Mouse (Mus musculus): ENCODE measurements around the gene Ms4a4c. TPM values are rescaled to one million over a fixed set of nuclear protein-coding genes. Genes with fewer than 3 reads are reported as not detected.
"Not testable (repeated sequence)": the region's sequence is repeated elsewhere in the genome, so short reads cannot be mapped to it uniquely, and the experiment has no call there.

The Ms4a4c gene
- polyA plus RNA-seq, 1 experiment from 2014 or later, result 0.14 TPM

DNA sequence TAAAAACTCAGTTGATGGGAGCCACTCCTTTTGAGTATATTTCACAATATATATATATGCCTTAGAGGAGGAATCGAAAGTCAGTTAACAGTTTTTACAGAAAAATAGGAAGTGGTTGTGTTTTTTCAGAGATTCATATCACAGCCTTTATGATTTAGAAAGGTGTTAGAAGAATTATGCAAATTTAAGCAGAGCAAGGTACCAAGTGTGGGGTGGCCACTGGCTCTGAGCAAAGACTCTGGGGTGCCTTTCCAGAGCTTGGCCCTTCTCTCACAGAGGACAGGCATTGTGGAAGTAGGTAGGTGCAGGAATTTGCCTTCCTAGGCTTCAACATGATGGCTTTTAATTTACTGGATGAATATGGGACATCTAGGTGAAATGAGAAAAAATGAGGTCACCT, 7.1 kb downstream of the Ms4a4c start:
- 93% methylated on average over 1 of the region's 1 CpGs for WGBS
- no peaks in the 10 kb centered on the region for H3K36me3 ChIP-seq
- no peaks in the 10 kb centered on the region for H3K27me3 ChIP-seq
- no peak overlapping the region for H3K4me2 ChIP-seq
- ATAC-seq (ENCODE audit: low FRiP score), result no peak
- H3K4me3 ChIP-seq, result no peak overlapping the region
- H3K27ac ChIP-seq, result no peak overlapping the region
- H3K9me3 ChIP-seq, result no peaks in the 10 kb centered on the region
- H3K4me1 ChIP-seq (replicated peaks), result no peaks in the 10 kb centered on the region
- no peak overlapping the region for H3K9ac ChIP-seq

DNA sequence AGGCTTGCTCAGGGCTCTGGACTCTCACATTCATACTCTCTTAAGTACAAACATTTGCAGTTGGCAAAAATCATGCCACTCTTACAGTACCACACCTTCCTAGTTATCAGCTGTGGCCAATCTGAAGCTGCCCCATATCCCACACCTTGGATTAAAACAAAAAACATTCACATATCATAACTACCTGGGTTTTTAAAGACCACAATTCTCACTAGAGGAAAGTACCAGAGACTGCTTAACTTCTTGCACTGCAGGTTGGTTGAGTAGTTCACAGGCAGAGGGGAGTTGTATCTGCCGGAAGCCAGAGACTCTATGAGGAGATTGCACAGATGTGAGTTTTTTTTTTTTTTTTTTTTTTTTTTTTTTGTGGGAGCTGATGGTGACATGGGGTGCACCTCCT, 9.5 kb downstream of the Ms4a4c start:
- H3K27ac ChIP-seq, result no peak overlapping the region
- H3K4me1 ChIP-seq (replicated peaks), result no peaks in the 10 kb centered on the region
- H3K9ac ChIP-seq, result no peak overlapping the region
- ATAC-seq (ENCODE audit: low FRiP score), result no peak
- 95% methylated on average over 1 of the region's 1 CpGs for WGBS
- H3K36me3 ChIP-seq, result no peaks in the 10 kb centered on the region
- H3K4me3 ChIP-seq, result no peak overlapping the region
- no peak overlapping the region for H3K4me2 ChIP-seq
- H3K9me3 ChIP-seq, result no peaks in the 10 kb centered on the region
- H3K27me3 ChIP-seq, result no peaks in the 10 kb centered on the region

DNA sequence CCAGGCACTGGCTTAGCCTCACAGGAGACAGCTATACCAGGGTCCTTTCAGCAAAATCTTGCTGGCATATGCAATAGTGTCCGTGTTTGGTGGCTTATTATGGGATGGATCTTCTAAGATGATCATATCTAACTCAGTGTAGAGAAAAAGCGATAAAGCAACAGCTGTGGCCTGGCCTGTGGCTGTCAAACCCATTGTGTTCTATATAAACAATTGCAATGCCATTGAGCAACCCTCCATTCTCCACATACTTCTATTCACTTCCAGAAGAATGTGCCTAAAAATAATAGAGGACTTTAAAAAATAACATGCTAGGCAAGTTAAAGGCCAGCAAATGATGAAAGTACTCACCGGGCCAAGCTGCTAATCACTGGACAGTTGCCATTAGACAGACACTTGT, 11.0 kb downstream of the Ms4a4c start:
- Histone ChIP-seq H3K27ac (no peak overlapping the region), H3K4me1 (replicated peaks) (no peaks in the 10 kb centered on the region), H3K4me2 (no peak overlapping the region), H3K9me3 (no peaks in the 10 kb centered on the region), H3K27me3 (no peaks in the 10 kb centered on the region), H3K4me3 (no peak overlapping the region), H3K9ac (no peak overlapping the region), H3K36me3 (no peaks in the 10 kb centered on the region)
- no peak for ATAC-seq (ENCODE audit: low FRiP score)
- WGBS, result 70% methylated on average over 3 of the region's 3 CpGs

DNA sequence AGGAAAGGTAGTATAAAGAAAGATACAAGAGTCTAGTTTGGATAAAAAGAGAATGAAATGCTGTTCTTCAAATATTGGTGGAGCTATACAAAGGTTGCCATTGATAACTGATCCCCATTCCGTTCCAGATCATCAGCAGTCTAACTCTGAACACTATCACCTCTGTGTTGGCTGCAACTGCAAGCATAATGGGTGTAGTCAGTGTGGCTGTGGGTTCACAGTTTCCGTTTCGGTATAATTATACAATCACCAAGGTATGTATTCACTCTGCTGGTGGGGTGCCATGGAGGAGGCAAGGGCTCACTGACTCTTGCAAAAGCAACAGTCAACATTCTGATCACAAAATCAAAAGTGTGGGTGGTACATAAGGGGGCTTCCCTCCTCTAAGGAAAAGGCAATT, 14.3 kb downstream of the Ms4a4c start:
- H3K27me3 ChIP-seq; H3K4me2 ChIP-seq; H3K4me1 ChIP-seq (replicated peaks); H3K9ac ChIP-seq; H3K27ac ChIP-seq; H3K9me3 ChIP-seq; H3K36me3 ChIP-seq; ATAC-seq (ENCODE audit: low FRiP score); H3K4me3 ChIP-seq: not testable (repeated sequence)
- WGBS, result 69% methylated on average over 3 of the region's 3 CpGs

DNA sequence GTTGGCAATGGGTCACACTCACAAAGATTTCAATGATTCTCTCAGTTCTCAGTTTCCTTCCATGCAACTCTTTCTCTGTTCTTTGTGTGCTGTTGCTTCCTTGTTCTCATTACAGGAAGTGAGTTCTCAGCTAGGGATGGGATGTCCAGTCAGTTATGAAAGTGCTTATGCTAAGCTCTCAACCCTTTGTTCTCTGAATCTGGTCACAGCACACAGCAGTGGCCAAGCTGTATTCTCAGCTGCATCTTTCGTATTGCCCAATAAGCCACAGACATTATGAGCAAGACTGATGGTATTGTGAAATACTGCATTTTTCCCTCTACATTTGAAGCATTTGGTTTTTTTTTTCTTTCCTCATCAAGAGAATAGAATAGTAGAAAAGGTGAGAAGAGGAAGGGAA, 26.6 kb downstream of the Ms4a4c start:
- H3K36me3 ChIP-seq; H3K9ac ChIP-seq; H3K4me3 ChIP-seq; H3K9me3 ChIP-seq; ATAC-seq (ENCODE audit: low FRiP score); H3K27me3 ChIP-seq; H3K4me1 ChIP-seq (replicated peaks); H3K27ac ChIP-seq; H3K4me2 ChIP-seq: not testable (repeated sequence)
- WGBS, result 91% methylated on average over 1 of the region's 1 CpGs

DNA sequence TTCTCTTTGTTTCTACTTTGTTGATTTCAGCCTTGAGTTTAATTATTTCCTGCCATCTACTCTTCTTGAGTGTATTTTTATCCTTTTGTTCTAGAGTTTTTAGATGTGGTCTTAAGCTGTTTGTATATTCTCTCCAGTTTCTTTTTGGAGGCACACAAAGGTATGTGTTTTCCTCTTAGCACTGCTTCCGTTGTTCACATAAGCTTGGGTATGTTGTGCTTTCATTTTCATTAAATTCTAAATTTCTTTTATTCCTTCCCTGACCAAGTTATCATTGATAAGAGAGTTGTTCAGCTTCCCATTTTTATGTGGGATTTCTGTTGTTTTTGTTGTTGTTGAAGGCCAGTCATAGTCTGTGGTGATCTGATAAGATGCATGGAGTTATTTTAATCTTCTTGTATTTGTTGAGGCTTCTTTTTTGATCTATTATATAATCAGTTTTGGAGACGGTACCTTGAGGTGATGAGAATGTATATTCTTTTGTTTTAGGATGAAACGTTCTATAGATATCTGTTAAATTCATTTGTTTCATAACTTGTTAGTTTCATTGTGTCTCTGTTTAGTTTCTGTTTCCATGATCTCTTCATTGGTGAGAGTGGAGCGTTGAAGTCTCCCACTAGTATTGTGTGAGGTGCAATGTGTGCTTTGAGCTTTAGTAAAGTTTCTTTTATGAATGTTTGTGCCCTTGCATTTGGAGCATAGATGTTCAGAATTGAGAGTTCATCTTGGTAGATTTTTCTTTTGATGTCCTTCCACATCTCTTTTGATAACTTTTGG, 30.7 kb downstream of the Ms4a4c start:
- 92% methylated on average over 4 of the region's 4 CpGs for whole genome bisulfite sequencing
- no peak for ATAC-seq (ENCODE audit: low FRiP score)
- no peaks in the 10 kb centered on the region for H3K9me3 ChIP-seq

DNA sequence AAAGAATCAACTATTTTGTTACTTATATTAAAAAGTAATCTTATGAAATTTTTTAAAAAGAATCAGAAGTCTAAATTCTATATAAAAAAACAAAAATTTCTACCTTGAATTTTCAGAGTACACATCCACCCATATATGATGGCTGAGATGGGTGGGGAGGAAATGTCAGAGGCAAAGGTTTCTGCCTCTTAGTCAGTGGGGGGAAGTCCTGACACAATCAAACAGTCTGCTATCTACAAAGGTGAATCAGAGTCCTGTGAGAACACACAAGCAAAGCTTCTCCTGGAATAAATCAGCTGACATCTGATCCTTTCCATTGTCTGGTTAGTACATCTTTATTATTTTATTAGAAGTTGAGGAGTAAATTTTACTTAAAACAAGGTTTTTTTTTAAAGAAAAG, 38.8 kb downstream of the Ms4a4c start, which contains the start of gene Ms4a4b:
Gene Ms4a4b (plus strand): TSS at position 216 of the 400 bp plus-strand sequence.
- H3K4me3 ChIP-seq, result no peak within 1 kb of the TSS
- no peaks in the 10 kb centered on the region for H3K36me3 ChIP-seq
- no peak within 1 kb of the TSS for H3K9ac ChIP-seq
- no peaks in the 10 kb centered on the region for H3K9me3 ChIP-seq
- no peaks in the 10 kb centered on the region for H3K4me1 ChIP-seq (replicated peaks)
- no peak within 1 kb of the TSS for H3K4me2 ChIP-seq
- no peak within 1 kb of the TSS for H3K27ac ChIP-seq
- no peak for ATAC-seq (ENCODE audit: low FRiP score)
- H3K27me3 ChIP-seq, result no peaks in the 10 kb centered on the region

More for the DNA sequence above, 30.7 kb downstream of the Ms4a4c start:
- Histone ChIP-seq H3K36me3 (no peaks in the 10 kb centered on the region), H3K27ac (no peak overlapping the region), H3K9ac (no peak overlapping the region), H3K27me3 (no peaks in the 10 kb centered on the region), H3K4me3 (no peak overlapping the region), H3K4me1 (replicated peaks) (no peaks in the 10 kb centered on the region), H3K4me2 (no peak overlapping the region)

DNA sequence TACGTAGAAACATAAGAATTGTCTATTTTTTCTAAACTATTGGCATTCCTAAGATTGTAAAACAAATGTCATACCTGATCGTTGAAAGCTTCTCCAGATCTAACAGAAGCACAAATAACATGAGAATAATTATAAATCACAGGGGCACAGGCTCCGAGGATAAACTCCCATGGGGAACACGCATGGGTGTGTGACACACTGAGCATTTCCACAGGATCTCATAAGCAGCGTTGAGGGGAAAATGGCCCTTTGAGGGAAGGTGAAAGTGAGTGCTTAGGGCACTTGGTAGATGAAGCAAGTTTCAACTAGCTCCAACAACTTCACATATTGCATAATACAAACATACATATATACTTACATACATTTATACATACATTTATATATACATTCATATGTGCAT, 39.4 kb downstream of the Ms4a4c start:
- no peak overlapping the region for H3K27ac ChIP-seq
- no peaks in the 10 kb centered on the region for H3K27me3 ChIP-seq
- 86% methylated on average over 5 of the region's 5 CpGs for WGBS
- no peaks in the 10 kb centered on the region for H3K36me3 ChIP-seq
- no peak overlapping the region for H3K9ac ChIP-seq
- no peak for ATAC-seq (ENCODE audit: low FRiP score)
- no peak overlapping the region for H3K4me3 ChIP-seq
- no peak overlapping the region for H3K4me2 ChIP-seq
- no peaks in the 10 kb centered on the region for H3K4me1 ChIP-seq (replicated peaks)
- no peaks in the 10 kb centered on the region for H3K9me3 ChIP-seq

DNA sequence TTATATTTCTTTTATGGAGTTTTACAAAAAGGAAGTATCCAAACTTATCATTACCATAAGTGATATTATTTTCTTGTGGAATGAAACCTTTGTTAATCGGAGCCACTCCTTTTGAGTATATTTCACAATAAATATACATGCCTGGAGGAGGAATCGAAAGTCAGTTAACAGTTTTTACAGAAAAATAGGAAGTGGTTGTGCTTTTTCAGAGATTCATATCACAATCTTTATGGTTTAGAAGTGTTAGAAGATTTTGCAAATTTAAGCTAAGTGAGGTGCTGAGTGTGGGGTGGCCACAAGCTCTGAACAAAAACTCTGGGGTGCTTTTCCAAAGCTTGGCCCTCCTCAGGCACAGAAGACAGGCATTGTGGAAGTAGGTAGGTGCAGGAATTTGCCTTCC, 42.7 kb downstream of the Ms4a4c start:
- Histone ChIP-seq H3K9me3 (no peaks in the 10 kb centered on the region), H3K36me3 (no peaks in the 10 kb centered on the region), H3K27ac (no peak overlapping the region), H3K9ac (no peak overlapping the region), H3K4me3 (no peak overlapping the region), H3K4me2 (no peak overlapping the region), H3K4me1 (replicated peaks) (no peaks in the 10 kb centered on the region), H3K27me3 (no peaks in the 10 kb centered on the region)
- ATAC-seq (ENCODE audit: low FRiP score), result no peak
- 87% methylated on average over 2 of the region's 2 CpGs for WGBS

DNA sequence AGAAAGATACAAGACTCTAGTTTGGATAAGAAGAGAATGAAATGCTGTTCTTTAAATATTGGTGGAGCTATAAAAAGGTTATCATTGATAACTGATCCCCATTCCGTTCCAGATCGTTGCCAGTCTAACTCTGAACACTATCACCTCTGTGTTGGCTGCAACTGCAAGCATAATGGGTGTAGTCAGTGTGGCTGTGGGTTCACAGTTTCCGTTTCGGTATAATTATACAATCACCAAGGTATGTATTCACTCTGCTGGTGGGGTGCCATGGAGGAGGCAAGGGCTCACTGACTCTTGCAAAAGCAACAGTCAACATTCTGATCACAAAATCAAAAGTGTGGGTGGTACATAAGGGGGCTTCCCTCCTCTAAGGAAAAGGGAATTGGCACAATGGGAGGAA, 54.5 kb downstream of the Ms4a4c start:
- not testable (repeated sequence) for H3K27ac ChIP-seq; H3K9me3 ChIP-seq; H3K4me2 ChIP-seq; H3K36me3 ChIP-seq; H3K27me3 ChIP-seq; ATAC-seq (ENCODE audit: low FRiP score); H3K9ac ChIP-seq; H3K4me1 ChIP-seq (replicated peaks); H3K4me3 ChIP-seq
- WGBS, result 82% methylated on average over 4 of the region's 4 CpGs

DNA sequence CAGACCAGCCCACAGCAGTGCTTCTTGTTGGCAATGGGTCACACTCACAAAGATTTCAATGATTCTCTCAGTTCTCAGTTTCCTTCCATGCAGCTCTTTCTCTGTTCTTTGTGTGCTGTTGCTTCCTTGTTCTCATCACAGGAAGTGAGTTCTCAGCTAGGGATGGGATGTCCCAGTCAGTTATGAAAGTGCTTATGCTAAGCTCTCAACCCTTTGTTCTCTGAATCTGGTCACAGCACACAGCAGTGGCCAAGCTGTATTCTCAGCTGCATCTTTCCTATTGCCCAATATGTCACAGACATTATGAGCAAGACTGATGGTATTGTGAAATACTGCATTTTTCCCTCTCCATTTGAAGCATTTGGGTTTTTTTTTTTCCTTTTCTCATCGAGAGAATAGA, 60.2 kb downstream of the Ms4a4c start:
- not testable (repeated sequence) for H3K27ac ChIP-seq; H3K4me3 ChIP-seq; H3K4me2 ChIP-seq; H3K9me3 ChIP-seq; H3K36me3 ChIP-seq; ATAC-seq (ENCODE audit: low FRiP score); H3K4me1 ChIP-seq (replicated peaks); H3K27me3 ChIP-seq; H3K9ac ChIP-seq
- WGBS, result 56% methylated on average over 1 of the region's 1 CpGs

DNA sequence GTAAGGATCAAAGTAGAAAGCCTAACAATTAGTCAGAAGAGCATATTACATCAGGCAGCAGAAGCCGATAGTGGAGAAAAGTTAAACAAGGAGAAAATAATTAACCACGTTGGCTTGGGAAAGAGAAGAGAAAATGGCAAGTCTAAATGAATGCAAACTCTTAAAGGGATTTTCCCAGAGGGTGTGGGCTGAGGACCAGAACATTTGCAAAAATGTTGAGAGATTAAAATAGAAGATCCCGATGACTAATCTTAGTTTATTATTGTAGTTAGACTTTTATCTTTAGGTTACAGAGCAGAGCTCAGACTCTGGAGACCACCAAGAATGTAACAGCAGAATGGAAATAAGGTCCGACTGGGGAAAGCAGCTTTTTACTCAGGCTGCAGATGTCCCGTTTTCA, 61.9 kb downstream of the Ms4a4c start:
- H3K27me3 ChIP-seq, result no peaks in the 10 kb centered on the region
- WGBS, result 83% methylated on average over 5 of the region's 5 CpGs
- H3K4me2 ChIP-seq, result no peak overlapping the region
- no peaks in the 10 kb centered on the region for H3K36me3 ChIP-seq
- H3K9ac ChIP-seq, result no peak overlapping the region
- no peaks in the 10 kb centered on the region for H3K4me1 ChIP-seq (replicated peaks)
- H3K9me3 ChIP-seq, result no peaks in the 10 kb centered on the region
- no peak for ATAC-seq (ENCODE audit: low FRiP score)
- H3K27ac ChIP-seq, result no peak overlapping the region
- no peak overlapping the region for H3K4me3 ChIP-seq

DNA sequence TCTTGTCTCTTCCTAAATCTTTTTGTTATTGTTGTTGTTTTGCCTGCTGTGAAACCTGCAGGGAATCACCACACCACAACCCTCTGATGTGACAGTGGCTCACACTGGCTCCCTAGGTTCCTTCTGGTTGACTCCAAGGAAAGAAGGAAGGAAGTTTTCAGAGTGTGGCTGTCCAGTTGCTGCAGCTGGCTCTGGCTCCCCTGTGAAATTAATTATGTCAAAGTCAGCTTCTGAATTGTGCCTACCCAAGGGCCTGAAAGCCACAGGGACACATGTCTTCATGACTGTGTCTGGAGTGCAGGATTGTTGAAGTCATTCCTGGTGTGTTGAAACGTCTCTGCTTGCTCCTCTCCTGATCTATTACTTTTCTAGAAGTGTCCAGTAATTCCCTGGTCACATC, 63.8 kb downstream of the Ms4a4c start:
- H3K36me3 ChIP-seq, result not testable (repeated sequence)

More for the DNA sequence above, 63.8 kb downstream of the Ms4a4c start:
- H3K4me3 ChIP-seq; H3K4me1 ChIP-seq (replicated peaks); H3K4me2 ChIP-seq; H3K9me3 ChIP-seq; H3K9ac ChIP-seq; ATAC-seq (ENCODE audit: low FRiP score); H3K27me3 ChIP-seq; H3K27ac ChIP-seq: not testable (repeated sequence)
- WGBS, result 68% methylated on average over 1 of the region's 1 CpGs

Data from hindbrain, embryonic 13.5 days (tissue).